Mouse (Mus musculus): Measurements from ENCODE around the gene Lias. TPM values are rescaled to one million over a fixed set of nuclear protein-coding genes. Genes with fewer than 3 reads are reported as not detected.

Lias gene
- polyA plus RNA-seq, 1 experiment, result 23.2 TPM

DNA sequence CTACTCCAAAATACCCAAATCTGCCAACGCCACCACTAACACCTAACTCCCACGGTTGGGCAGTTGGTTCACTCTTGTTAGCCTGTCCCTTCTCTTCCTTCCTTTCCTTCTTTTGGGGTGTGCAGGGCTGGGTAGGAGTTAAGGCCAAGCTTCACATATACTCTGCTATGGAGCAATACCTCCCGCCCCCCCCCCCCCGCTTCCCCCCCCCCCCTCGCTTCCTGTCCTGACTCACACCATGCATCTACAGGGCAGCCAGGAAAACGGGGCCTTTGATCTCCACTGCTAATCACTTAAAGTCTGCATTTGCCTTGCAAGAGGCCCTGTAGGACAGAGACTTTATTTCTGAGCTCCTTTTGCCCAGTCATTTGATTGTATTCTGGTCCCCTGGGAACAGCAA, 53.7 kb downstream of the Lias start:
- Histone ChIP-seq H3K4me1 (ENCODE audit: control insufficient read depth, insufficient read depth, low read length) (peaks cover 20% of the 10 kb centered on the region), H3K27ac (ENCODE audit: insufficient read depth, low read depth, low read length) (0 out of 2 replicates have a peak overlapping the region, but pooled peaks have one; percentile 8), H3K4me3 (ENCODE audit: insufficient read depth, low read length) (no peak overlapping the region)
- TF ChIP-seq CTCF (IDR thresholded peaks at IDR 0.05; ENCODE audit: low read depth, low read length) (no peak), POLR2A (IDR thresholded peaks at IDR 0.05; ENCODE audit: borderline replicate concordance, low read depth, low read length) (no peak)

DNA sequence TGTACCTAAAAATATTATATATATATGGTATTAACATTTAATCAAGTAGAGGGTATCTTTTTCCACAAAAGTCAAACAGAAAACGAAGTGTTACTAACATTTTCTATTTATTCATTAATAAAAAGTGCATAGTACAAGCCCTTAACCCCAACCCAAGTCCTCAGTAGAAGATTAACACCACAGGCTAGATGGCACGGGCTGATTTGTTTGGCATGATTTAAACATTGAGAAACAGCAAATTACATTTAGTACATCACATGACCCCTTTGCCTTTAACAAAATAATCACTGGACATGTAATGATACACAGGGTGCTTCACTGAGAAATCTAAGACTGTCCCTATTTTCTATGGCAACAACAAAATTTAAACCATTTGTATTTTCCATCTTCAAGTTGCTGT, 55.5 kb downstream of the Lias start:
- H3K4me3 ChIP-seq (ENCODE audit: insufficient read depth, low read length), result no peak overlapping the region
- peaks cover 7% of the 10 kb centered on the region for H3K4me1 ChIP-seq (ENCODE audit: control insufficient read depth, insufficient read depth, low read length)
- TF ChIP-seq CTCF (IDR thresholded peaks at IDR 0.05; ENCODE audit: low read depth, low read length) (no peak), POLR2A (IDR thresholded peaks at IDR 0.05; ENCODE audit: borderline replicate concordance, low read depth, low read length) (no peak)
- no peak overlapping the region for H3K27ac ChIP-seq (ENCODE audit: insufficient read depth, low read depth, low read length)

DNA sequence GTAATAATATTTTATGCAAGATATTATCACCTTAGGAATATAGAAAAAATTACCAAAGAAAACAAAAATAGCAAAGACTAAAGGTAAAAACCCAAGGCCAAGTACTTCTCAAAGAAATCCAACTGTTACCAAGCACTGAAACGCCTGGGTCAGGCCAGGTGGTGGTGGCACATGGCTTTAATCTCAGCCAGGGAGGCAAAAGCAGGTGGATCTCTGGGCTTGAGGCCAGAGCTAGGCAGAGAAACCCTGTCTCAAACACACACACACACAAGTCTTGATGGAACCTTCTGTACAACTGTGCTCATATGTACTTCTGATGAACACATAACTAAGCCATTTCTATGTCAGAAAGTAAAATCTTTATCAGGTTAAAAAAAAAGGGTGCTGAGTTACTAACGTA, 56.5 kb downstream of the Lias start:
- peaks cover 7% of the 10 kb centered on the region for H3K4me1 ChIP-seq (ENCODE audit: control insufficient read depth, insufficient read depth, low read length)
- H3K27ac ChIP-seq (ENCODE audit: insufficient read depth, low read depth, low read length), result no peak overlapping the region
- H3K4me3 ChIP-seq (ENCODE audit: insufficient read depth, low read length), result no peak overlapping the region
- TF ChIP-seq CTCF (IDR thresholded peaks at IDR 0.05; ENCODE audit: low read depth, low read length), result no peak

GRCm38 (mm10) chr5:65448941-65449340, 57.6 kb downstream of the Lias start:
- TF ChIP-seq CTCF (IDR thresholded peaks at IDR 0.05; ENCODE audit: low read depth, low read length) (no peak), POLR2A (IDR thresholded peaks at IDR 0.05; ENCODE audit: borderline replicate concordance, low read depth, low read length) (no peak)
- H3K4me3 ChIP-seq (ENCODE audit: insufficient read depth, low read length), result no peak overlapping the region
- H3K27ac ChIP-seq (ENCODE audit: insufficient read depth, low read depth, low read length), result no peak overlapping the region
- peaks cover 7% of the 10 kb centered on the region for H3K4me1 ChIP-seq (ENCODE audit: control insufficient read depth, insufficient read depth, low read length)

DNA sequence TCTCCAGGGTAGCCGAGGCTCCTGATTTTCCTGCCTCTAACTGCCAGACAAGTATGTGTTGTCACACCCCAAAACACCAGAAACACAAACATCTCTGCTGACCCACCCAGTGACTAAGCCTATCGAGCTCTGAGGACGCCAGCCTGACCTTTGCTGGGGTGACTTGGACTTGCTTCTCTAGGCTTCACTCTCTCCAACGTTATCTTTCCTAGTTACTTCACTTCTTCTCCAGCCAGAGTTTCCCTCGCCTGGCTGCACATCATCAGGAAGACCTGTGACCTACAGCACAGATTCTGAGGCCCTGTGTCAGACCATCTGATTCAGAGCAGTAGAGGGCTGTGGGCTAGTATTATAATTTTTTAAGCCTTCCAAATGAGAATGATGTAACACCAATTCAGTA, 63.5 kb downstream of the Lias start:
- TF ChIP-seq CTCF (IDR thresholded peaks at IDR 0.05; ENCODE audit: low read depth, low read length) (no peak), POLR2A (IDR thresholded peaks at IDR 0.05; ENCODE audit: borderline replicate concordance, low read depth, low read length) (no peak)
- peaks cover 40% of the 10 kb centered on the region for H3K4me1 ChIP-seq (ENCODE audit: control insufficient read depth, insufficient read depth, low read length)
- no peak overlapping the region for H3K4me3 ChIP-seq (ENCODE audit: insufficient read depth, low read length)
- H3K27ac ChIP-seq (ENCODE audit: insufficient read depth, low read depth, low read length), result no peak overlapping the region

DNA sequence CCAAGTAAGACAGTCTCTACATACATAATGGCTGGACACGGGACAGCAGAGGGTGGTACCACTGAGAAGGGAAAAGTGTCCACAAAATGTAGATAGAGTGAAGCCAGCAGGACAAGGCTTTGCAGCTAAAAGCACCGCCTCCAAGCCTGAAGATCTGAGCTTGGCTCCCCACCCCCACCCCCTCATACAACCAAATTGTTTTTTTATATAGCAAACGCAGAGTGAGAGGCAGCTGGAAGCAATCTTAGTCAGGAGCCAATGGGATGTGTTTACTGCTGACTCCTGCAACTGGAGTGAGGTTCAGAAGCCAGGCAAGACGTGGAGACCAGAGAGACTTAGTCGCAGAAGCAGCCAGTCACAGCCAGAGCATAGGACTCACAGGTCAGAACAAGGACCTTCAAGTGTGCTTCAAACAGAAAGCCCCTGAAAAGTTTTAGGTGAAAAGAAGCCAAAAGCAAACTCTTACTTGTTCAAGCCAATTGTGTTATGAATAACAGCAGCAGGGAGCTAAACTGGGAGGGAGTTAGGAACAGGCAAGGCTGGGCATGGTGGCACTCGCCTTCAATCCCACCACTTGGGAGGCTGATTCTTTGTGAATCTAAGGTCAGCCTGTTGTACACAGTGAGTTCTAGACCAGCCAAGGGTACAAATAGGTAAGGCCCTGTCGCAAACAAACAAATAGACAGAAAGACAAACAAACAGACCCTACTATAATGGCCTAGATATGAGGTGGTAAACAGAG, 66.0 kb downstream of the Lias start:
- TF ChIP-seq CTCF (IDR thresholded peaks at IDR 0.05; ENCODE audit: low read depth, low read length) (no peak), POLR2A (IDR thresholded peaks at IDR 0.05; ENCODE audit: borderline replicate concordance, low read depth, low read length) (no peak)
- Histone ChIP-seq H3K4me1 (ENCODE audit: control insufficient read depth, insufficient read depth, low read length) (peaks cover 40% of the 10 kb centered on the region), H3K27ac (ENCODE audit: insufficient read depth, low read depth, low read length) (peak overlapping the region; percentile 52)

DNA sequence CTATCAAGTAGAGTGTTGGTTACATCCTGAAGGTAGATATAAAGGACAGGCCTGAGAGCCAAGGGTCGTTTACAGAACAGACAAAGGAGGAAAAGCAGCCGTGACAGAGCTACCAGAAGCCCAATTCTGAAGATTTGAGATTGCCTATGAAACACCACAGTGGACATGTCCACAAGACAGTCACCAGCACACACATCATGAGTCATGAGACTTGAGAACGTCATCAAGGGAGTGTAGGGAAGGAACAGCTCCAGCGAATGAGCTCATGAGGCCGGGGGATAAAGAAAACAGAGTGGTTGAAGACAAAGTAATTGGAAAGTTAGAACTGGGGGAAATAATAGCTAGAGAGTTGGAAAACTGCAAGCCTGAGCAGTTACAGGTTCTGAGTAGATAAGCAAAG, 66.5 kb downstream of the Lias start:
- Histone ChIP-seq H3K4me1 (ENCODE audit: control insufficient read depth, insufficient read depth, low read length) (peaks cover 40% of the 10 kb centered on the region), H3K27ac (ENCODE audit: insufficient read depth, low read depth, low read length) (peak overlapping the region; percentile 52), H3K4me3 (ENCODE audit: insufficient read depth, low read length) (no peak overlapping the region)
- TF ChIP-seq CTCF (IDR thresholded peaks at IDR 0.05; ENCODE audit: low read depth, low read length) (no peak), POLR2A (IDR thresholded peaks at IDR 0.05; ENCODE audit: borderline replicate concordance, low read depth, low read length) (no peak)

More for the DNA sequence above, 66.0 kb downstream of the Lias start:
- no peak overlapping the region for H3K4me3 ChIP-seq (ENCODE audit: insufficient read depth, low read length)

DNA sequence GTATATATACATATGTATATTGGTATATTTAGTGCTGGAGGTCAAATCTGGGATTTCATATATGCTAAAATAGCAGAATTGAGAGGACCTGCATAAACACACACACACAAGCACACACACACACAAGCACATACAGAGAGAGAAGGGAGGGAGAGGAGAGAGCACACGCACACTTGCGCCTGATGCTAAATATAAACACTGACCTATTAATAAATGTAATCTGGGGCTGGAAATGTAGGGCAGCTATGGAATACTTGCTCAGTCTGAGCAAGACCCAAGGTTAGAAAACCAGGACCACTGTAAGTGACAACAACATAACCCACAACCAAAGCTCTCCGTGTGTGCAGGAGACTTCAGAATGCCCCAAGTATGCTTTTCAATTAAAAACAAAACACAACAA, 68.2 kb downstream of the Lias start:
- H3K27ac ChIP-seq (ENCODE audit: insufficient read depth, low read depth, low read length), result no peak overlapping the region
- TF ChIP-seq POLR2A (IDR thresholded peaks at IDR 0.05; ENCODE audit: borderline replicate concordance, low read depth, low read length) (no peak), CTCF (IDR thresholded peaks at IDR 0.05; ENCODE audit: low read depth, low read length) (no peak)
- H3K4me3 ChIP-seq (ENCODE audit: insufficient read depth, low read length), result no peak overlapping the region
- peaks cover 40% of the 10 kb centered on the region for H3K4me1 ChIP-seq (ENCODE audit: control insufficient read depth, insufficient read depth, low read length)

Other genes with a start within 250 kb of the Lias start
- 11.8 and 12.0 TPM in 2 replicates for gene Wdr19, start 191.8 kb upstream of the Lias start, polyA plus RNA-seq (2012; ENCODE audit: insufficient read depth, insufficient read length, missing spikeins)
- 45.4 and 51.0 TPM in 2 replicates for gene Rfc1, start 55.8 kb upstream of the Lias start, polyA plus RNA-seq (2012; ENCODE audit: insufficient read depth, insufficient read length, missing spikeins)
- gene Klb, start 43.2 kb upstream of the Lias start, polyA plus RNA-seq (2012; ENCODE audit: insufficient read depth, insufficient read length, missing spikeins), result not detected in 2 replicates
- gene Rpl9, start 53 bp upstream of the Lias start, polyA plus RNA-seq (2012; ENCODE audit: insufficient read depth, insufficient read length, missing spikeins), result 591 and 651 TPM in 2 replicates
- 42.8 and 52.7 TPM in 2 replicates for gene Ugdh, start 44.5 kb downstream of the Lias start, polyA plus RNA-seq (2012; ENCODE audit: insufficient read depth, insufficient read length, missing spikeins)
- not detected in 2 replicates for gene Gm43552, start 101.3 kb downstream of the Lias start, polyA plus RNA-seq (2012; ENCODE audit: insufficient read depth, insufficient read length, missing spikeins)
- 232 and 266 TPM in 2 replicates for gene Smim14, start 145.7 kb downstream of the Lias start, polyA plus RNA-seq (2012; ENCODE audit: insufficient read depth, insufficient read length, missing spikeins)
- 127 and 130 TPM in 2 replicates for gene Ube2k, start 145.7 kb downstream of the Lias start, polyA plus RNA-seq (2012; ENCODE audit: insufficient read depth, insufficient read length, missing spikeins)

Measured in bone marrow macrophage, adult 2 months (primary cell).